In genomic region chr19:16510343-16511080, GRCm38 (mm10) we compare ENCODE assay signal across 17 mouse cellular contexts.
DNase-seq lines count a peak whose midpoint lies in the region; ATAC-seq and TF ChIP-seq lines count a peak whose summit lies in the region.
"Had no signal": no experiment of that assay in that cellular context is flagged by ENCODE, and none has a peak within 500 bp of the region (broad histone marks: within the 10 kb centered on the region; RNA-seq: fewer than 3 reads in every experiment).

No protein-coding gene starts in this region.

- no peak overlapping the region for H3K4me3 ChIP-seq in CH12.LX (replicated peaks in 1 of 3; ENCODE audit: low read depth in 2 of 3, low read length in 2 of 3, poor library complexity in 1 of 3)
- H3K4me3 ChIP-seq in liver, embryonic 12.5 days: no peak overlapping the region
- H3K4me3 ChIP-seq: limb, embryonic 13.5 days had no signal

- no peak for TF ChIP-seq CTCF in CH12.LX (conservative IDR thresholded peaks at IDR 0.05 in 1 of 2, IDR thresholded peaks at IDR 0.05 in 1 of 2; ENCODE audit: low read depth in 2 of 2, low read length in 2 of 2)

- intact Hi-C loops in left cerebral cortex, postnatal 25 days (cut with DNase I): no loop called here

- TF ChIP-seq POLR2A in CH12.LX (IDR thresholded peaks at IDR 0.05; ENCODE audit: low read depth, low read length): no peak

- H3K4me2 ChIP-seq in CH12.LX (ENCODE audit: insufficient read depth, low read depth, poor library complexity, severe bottlenecking): no peak overlapping the region
- H3K4me2 ChIP-seq in liver, embryonic 12.5 days: peak overlapping the region; percentile 61
- H3K4me2 ChIP-seq: limb, embryonic 13.5 days had no signal

- peak; percentile 54 for ATAC-seq in liver, embryonic 12.5 days
- ATAC-seq: hindbrain, postnatal 0 days; Patski had no signal

- dilution Hi-C loops in CH12.LX (cut with MboI; ENCODE audit: extremely low pct_ligation_motif_present, extremely low pct_unique_long_range_greater_than_20kb, low sequenced_read_pairs): no loop called here

- in situ Hi-C loops in CH12.LX (cut with MboI; ENCODE audit: low pct_ligation_motif_present, low pct_unique_long_range_greater_than_20kb, low sequenced_read_pairs): no loop called here

- no peaks in the 10 kb centered on the region for H3K36me3 ChIP-seq in CH12.LX (replicated peaks in 1 of 2; ENCODE audit: control insufficient read depth in 1 of 2, insufficient read depth in 1 of 2, low read length in 1 of 2)
- no peaks in the 10 kb centered on the region for H3K36me3 ChIP-seq in liver, embryonic 12.5 days
- H3K36me3 ChIP-seq: limb, embryonic 13.5 days had no signal

- DNase-seq in heart, adult 9 months (ENCODE audit: low spot score in 2 of 2): peak; percentile 17 to 35
- DNase-seq in heart, postnatal 4 days: no peak
- peak; percentile 43 for DNase-seq in CH12.LX (ENCODE audit: extremely low read depth)
- DNase-seq in c-Kit-negative CD71-positive TER-119-positive erythroid progenitor cells, embryonic 14.5 days (ENCODE audit: low read depth, low spot score): peak; percentile 5
- no peak for DNase-seq in left cerebral cortex, postnatal 25 days (ENCODE audit: low spot score in 2 of 2)
- DNase-seq in ovary, postnatal 14 days (ENCODE audit: low spot score): no peak
- DNase-seq: cerebellum, adult 9-10 months; lung, postnatal 14 days; midbrain, embryonic 14.5 days; retina, postnatal 1 day; spleen, adult 18-20 months; thymus, postnatal 25 days had no signal

- H3K4me1 ChIP-seq in CH12.LX (ENCODE audit: control insufficient read depth in 1 of 2, insufficient read depth in 2 of 2): peaks cover 2 to 21% of the 10 kb centered on the region in 2 experiments; a peak in 3 of 4 replicates
- peaks cover 36% of the 10 kb centered on the region for H3K4me1 ChIP-seq in liver, embryonic 12.5 days
- H3K4me1 ChIP-seq: limb, embryonic 13.5 days had no signal

- H3K9ac ChIP-seq in CH12.LX (ENCODE audit: insufficient read depth, low read depth): no peak overlapping the region
- no peak overlapping the region for H3K9ac ChIP-seq in liver, embryonic 12.5 days
- H3K9ac ChIP-seq: limb, embryonic 13.5 days had no signal

- peaks cover 3% of the 10 kb centered on the region for H3K9me3 ChIP-seq in CH12.LX (replicated peaks; ENCODE audit: low read length)
- no peaks in the 10 kb centered on the region for H3K9me3 ChIP-seq in liver, embryonic 12.5 days (replicated peaks)
- H3K9me3 ChIP-seq: limb, embryonic 13.5 days had no signal

- no peak overlapping the region for H3K27ac ChIP-seq in CH12.LX (ENCODE audit: insufficient read depth, low read depth)
- H3K27ac ChIP-seq in liver, embryonic 12.5 days: peak overlapping the region; percentile 80
- H3K27ac ChIP-seq: hindbrain, postnatal 0 days; limb, embryonic 13.5 days; stomach, postnatal 0 days had no signal

- no peaks in the 10 kb centered on the region for H3K79me2 ChIP-seq in CH12.LX (replicated peaks; ENCODE audit: control insufficient read depth, extremely low read depth, insufficient read depth, poor library complexity, severe bottlenecking)

- 64% methylated on average over 10 of the region's 10 CpGs for WGBS in liver, embryonic 12.5 days (ENCODE audit: insufficient replicate concordance)

- no peak for TF ChIP-seq EP300 in CH12.LX (IDR thresholded peaks at IDR 0.05; ENCODE audit: low read length)

- TF ChIP-seq RAD21 in CH12.LX (IDR thresholded peaks at IDR 0.05; ENCODE audit: low read depth, low read length): no peak; the same call in 1 of the 2 replicates

- H3K27me3 ChIP-seq in CH12.LX (replicated peaks): no peaks in the 10 kb centered on the region
- no peaks in the 10 kb centered on the region for H3K27me3 ChIP-seq in liver, embryonic 12.5 days (replicated peaks)
- H3K27me3 ChIP-seq: limb, embryonic 13.5 days had no signal

TF ChIP-seq in CH12.LX, 34 proteins besides CTCF, POLR2A, EP300 and RAD21:
- TF ChIP-seq PAX5 (IDR thresholded peaks at IDR 0.05; ENCODE audit: low read length) (no peak), JUN (IDR thresholded peaks at IDR 0.05; ENCODE audit: insufficient read depth, low read depth, low read length) (no peak), ELF1 (IDR thresholded peaks at IDR 0.05; ENCODE audit: low read depth, low read length) (no peak), JUND (conservative IDR thresholded peaks at IDR 0.05; ENCODE audit: low read depth, low read length) (no peak), ETS1 (conservative IDR thresholded peaks at IDR 0.05; ENCODE audit: low read depth, low read length) (no peak), GABPA (IDR thresholded peaks at IDR 0.05; ENCODE audit: insufficient replicate concordance, low read depth, low read length) (no peak), TCF12 (IDR thresholded peaks at IDR 0.05; ENCODE audit: low read depth, low read length) (no peak), ZKSCAN1 (IDR thresholded peaks at IDR 0.05; ENCODE audit: borderline replicate concordance, low read depth, low read length) (no peak), MAZ (IDR thresholded peaks at IDR 0.05; ENCODE audit: low read depth, low read length) (no peak), KAT2A (IDR thresholded peaks at IDR 0.05; ENCODE audit: insufficient replicate concordance, low read length) (no peak), ZNF384 (IDR thresholded peaks at IDR 0.05; ENCODE audit: low read depth, low read length) (no peak), CHD2 (IDR thresholded peaks at IDR 0.05; ENCODE audit: low read length) (no peak), HCFC1 (IDR thresholded peaks at IDR 0.05; ENCODE audit: low read depth, low read length) (no peak)
TF ChIP-seq in CH12.LX: peak in this region for 0.

Comparison
In these comparisons a context has a peak if more than half of its experiments do, and no peak if none do; other contexts are left out.
1. DNase-seq: peak in heart, adult 9 months (2 of 2), CH12.LX (single experiment) and c-Kit-negative CD71-positive TER-119-positive erythroid progenitor cells, embryonic 14.5 days (single experiment); none in heart, postnatal 4 days (single experiment), left cerebral cortex, postnatal 25 days (0 of 2) and ovary, postnatal 14 days (single experiment).